Mouse (Mus musculus): ENCODE data around the gene Gramd4. TPM values are rescaled to one million over a fixed set of nuclear protein-coding genes. Genes with fewer than 3 reads are reported as not detected.
"Not testable (repeated sequence)": the region's sequence is repeated elsewhere in the genome, so short reads cannot be mapped to it uniquely, and the experiment has no call there.

Gramd4 gene
- polyA plus RNA-seq, 1 experiment: 25.1 TPM

DNA sequence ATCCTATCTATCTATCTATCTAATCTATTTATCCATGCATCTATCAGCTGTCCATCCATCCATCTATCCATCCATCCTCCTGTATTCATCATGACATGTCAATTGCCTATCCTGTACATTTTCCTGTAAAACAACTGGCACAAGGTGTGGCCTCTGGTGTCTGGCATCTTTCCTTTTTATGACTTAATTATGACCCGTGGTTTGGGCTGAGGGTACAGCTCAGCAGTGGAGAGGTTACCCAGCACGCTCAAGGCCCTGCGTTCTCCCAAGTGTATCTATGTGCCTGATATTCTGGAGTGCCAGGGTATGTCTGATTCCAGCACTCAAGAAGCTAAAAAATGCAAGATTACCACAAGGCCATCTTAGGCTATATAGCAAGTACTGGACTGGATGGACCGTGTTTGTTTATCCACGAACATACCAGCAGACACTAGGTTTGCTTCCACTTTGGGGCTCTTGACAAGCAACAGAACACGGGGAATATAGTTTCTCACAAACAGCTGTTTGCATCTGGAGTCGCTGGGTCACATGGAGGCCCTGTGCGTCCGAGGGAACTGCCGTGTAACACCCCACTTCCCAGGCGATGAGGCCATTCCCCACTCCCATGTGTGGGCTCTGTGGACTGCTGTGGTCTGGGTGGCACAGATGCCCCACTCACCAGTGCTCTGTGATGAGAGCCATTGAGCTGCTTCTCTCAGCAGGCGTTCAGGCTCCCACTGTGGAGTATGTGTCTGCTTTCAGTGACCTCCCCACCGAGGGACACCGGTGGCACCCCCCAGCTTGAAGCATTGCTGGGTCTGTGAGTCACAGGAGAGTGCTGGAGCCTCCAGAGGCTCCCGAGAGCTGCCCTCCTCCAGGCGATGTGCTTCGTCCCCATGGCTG lies 38.5 kb downstream of the Gramd4 start:
- WGBS: 69% methylated on average over 17 of the region's 17 CpGs
- peak overlapping the region; percentile 77 for H3K27ac ChIP-seq (ENCODE audit: insufficient read depth, low read depth, low read length)

DNA sequence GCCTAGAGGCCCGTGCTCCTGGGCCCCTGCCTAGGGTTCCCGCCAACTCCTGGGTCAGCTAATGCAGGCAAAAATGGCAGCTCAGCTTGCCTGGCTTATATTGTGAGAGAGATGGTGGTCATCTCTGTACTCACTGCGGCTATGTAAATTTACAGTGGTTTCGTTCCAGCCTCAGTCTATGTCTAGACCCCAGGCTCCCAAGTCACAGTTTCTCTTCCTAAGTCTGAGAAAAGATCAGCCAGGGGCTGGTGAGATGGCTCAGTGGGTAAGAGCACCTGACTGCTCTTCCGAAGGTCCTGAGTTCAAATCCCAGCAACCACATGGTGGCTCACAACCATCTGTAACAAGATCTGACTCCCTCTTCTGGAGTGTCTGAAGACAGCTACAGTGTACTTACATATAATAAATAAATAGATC lies 39.1 kb downstream of the Gramd4 start:
- Histone ChIP-seq H3K36me3 (ENCODE audit: control insufficient read depth, insufficient read depth, low read length) (peaks cover 14% of the 10 kb centered on the region), H3K4me1 (ENCODE audit: control insufficient read depth, insufficient read depth, insufficient read length, low read length) (peaks cover 35% of the 10 kb centered on the region), H3K27ac (ENCODE audit: insufficient read depth, low read depth, low read length) (peak overlapping the region; percentile 77)
- WGBS: 88% methylated on average over 5 of the region's 5 CpGs
- H3K4me3 ChIP-seq (ENCODE audit: low read depth, low read length); H3K27me3 ChIP-seq (ENCODE audit: control insufficient read depth, insufficient read depth, low read length): not testable (repeated sequence)

More for the DNA sequence above, 38.5 kb downstream of the Gramd4 start:
- H3K36me3 ChIP-seq (ENCODE audit: control insufficient read depth, insufficient read depth, low read length): 0 out of 2 replicates have a peak, but pooled peaks cover 11% of the 10 kb centered on the region
- no peak overlapping the region for H3K4me3 ChIP-seq (ENCODE audit: low read depth, low read length)
- no peak for TF ChIP-seq POLR2A (IDR thresholded peaks at IDR 0.05; ENCODE audit: low read depth, low read length)
- no peak for TF ChIP-seq CTCF (IDR thresholded peaks at IDR 0.05; ENCODE audit: extremely low read depth, insufficient read length, insufficient replicate concordance, low read depth, low read length)
- no peaks in the 10 kb centered on the region for H3K27me3 ChIP-seq (ENCODE audit: control insufficient read depth, insufficient read depth, low read length)
- H3K4me1 ChIP-seq (ENCODE audit: control insufficient read depth, insufficient read depth, insufficient read length, low read length): peaks cover 41% of the 10 kb centered on the region

DNA sequence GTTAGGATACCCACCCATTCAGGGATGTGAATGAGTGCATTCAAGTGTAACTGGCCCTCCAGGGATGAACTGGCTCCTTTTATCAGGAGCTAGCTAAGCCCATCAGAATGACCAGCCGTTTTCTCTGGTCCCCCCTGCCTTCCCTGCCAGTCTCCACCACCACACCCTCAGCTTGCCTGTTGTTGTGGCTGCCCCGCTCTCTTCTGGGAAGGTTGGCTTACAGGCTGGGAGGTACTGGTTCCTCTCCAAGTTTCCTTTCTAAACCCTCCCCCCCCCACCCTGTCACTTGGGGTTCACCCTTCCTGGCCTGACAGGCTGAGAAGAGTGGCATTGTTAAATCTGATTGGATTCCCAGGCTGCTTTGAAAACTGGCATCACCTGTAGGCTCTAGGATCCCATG lies 40.4 kb downstream of the Gramd4 start:
- Histone ChIP-seq H3K4me1 (ENCODE audit: control insufficient read depth, insufficient read depth, insufficient read length, low read length) (peaks cover 27% of the 10 kb centered on the region), H3K36me3 (ENCODE audit: control insufficient read depth, insufficient read depth, low read length) (peaks cover 17% of the 10 kb centered on the region), H3K27me3 (ENCODE audit: control insufficient read depth, insufficient read depth, low read length) (no peaks in the 10 kb centered on the region), H3K27ac (ENCODE audit: insufficient read depth, low read depth, low read length) (no peak overlapping the region), H3K4me3 (ENCODE audit: low read depth, low read length) (no peak overlapping the region)
- TF ChIP-seq CTCF (IDR thresholded peaks at IDR 0.05; ENCODE audit: extremely low read depth, insufficient read length, insufficient replicate concordance, low read depth, low read length): no peak
- TF ChIP-seq POLR2A (IDR thresholded peaks at IDR 0.05; ENCODE audit: low read depth, low read length): no peak
- 78% methylated on average over 2 of the region's 2 CpGs for WGBS

DNA sequence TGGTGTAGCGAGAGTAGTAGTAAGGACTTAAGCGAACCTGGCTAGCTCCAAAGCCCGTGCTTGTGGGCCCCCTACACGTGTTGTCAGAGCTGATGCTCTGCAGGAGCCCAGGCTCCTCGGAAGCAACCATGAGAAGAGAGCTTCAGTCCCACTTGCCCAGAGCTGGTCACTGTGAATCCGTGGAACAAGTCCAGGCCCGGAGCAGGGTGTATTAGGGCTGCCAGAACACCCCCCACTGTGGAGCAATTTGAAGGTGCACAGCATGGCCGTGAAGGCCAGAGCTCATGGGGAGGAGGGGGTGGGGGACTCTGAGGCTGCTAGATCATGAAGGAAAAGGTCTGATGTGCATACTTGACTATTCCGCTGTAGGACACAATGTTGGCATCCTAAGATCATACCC lies 44.1 kb downstream of the Gramd4 start:
- no peak overlapping the region for H3K4me3 ChIP-seq (ENCODE audit: low read depth, low read length)
- H3K4me1 ChIP-seq (ENCODE audit: control insufficient read depth, insufficient read depth, insufficient read length, low read length): no peaks in the 10 kb centered on the region; the same call in 1 of the 2 replicates
- H3K27ac ChIP-seq (ENCODE audit: insufficient read depth, low read depth, low read length): no peak overlapping the region
- WGBS: 88% methylated on average over 9 of the region's 9 CpGs
- H3K36me3 ChIP-seq (ENCODE audit: control insufficient read depth, insufficient read depth, low read length): peaks cover 22% of the 10 kb centered on the region
- H3K27me3 ChIP-seq (ENCODE audit: control insufficient read depth, insufficient read depth, low read length): no peaks in the 10 kb centered on the region
- no peak for TF ChIP-seq CTCF (IDR thresholded peaks at IDR 0.05; ENCODE audit: extremely low read depth, insufficient read length, insufficient replicate concordance, low read depth, low read length)
- TF ChIP-seq POLR2A (IDR thresholded peaks at IDR 0.05; ENCODE audit: low read depth, low read length): no peak

DNA sequence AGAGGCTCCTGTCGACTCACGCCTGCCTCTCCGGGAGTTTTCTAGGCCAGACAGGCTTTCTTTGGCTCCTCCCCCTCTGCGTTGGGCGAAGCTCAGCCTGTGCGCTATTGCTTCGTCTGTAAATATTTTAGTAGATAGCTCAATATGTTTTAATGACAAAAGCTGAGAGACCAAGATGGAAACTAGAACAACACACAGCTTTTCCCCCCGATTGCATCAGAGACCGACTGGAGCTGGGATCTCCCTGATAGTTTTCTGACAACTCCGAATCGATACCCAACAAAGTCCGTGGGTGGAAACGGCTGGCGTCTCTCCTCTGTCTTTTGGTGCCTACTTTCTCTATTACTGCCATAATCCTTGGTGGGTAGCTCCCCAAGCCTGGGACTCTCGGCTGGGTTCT lies 44.8 kb downstream of the Gramd4 start:
- no peak overlapping the region for H3K4me3 ChIP-seq (ENCODE audit: low read depth, low read length)
- H3K27ac ChIP-seq (ENCODE audit: insufficient read depth, low read depth, low read length): no peak overlapping the region
- TF ChIP-seq POLR2A (IDR thresholded peaks at IDR 0.05; ENCODE audit: low read depth, low read length) (no peak), CTCF (IDR thresholded peaks at IDR 0.05; ENCODE audit: extremely low read depth, insufficient read length, insufficient replicate concordance, low read depth, low read length) (no peak)
- no peaks in the 10 kb centered on the region for H3K27me3 ChIP-seq (ENCODE audit: control insufficient read depth, insufficient read depth, low read length)
- no peaks in the 10 kb centered on the region; the same call in 1 of the 2 replicates for H3K4me1 ChIP-seq (ENCODE audit: control insufficient read depth, insufficient read depth, insufficient read length, low read length)
- H3K36me3 ChIP-seq (ENCODE audit: control insufficient read depth, insufficient read depth, low read length): peaks cover 22% of the 10 kb centered on the region
- WGBS: 88% methylated on average over 15 of the region's 15 CpGs

DNA sequence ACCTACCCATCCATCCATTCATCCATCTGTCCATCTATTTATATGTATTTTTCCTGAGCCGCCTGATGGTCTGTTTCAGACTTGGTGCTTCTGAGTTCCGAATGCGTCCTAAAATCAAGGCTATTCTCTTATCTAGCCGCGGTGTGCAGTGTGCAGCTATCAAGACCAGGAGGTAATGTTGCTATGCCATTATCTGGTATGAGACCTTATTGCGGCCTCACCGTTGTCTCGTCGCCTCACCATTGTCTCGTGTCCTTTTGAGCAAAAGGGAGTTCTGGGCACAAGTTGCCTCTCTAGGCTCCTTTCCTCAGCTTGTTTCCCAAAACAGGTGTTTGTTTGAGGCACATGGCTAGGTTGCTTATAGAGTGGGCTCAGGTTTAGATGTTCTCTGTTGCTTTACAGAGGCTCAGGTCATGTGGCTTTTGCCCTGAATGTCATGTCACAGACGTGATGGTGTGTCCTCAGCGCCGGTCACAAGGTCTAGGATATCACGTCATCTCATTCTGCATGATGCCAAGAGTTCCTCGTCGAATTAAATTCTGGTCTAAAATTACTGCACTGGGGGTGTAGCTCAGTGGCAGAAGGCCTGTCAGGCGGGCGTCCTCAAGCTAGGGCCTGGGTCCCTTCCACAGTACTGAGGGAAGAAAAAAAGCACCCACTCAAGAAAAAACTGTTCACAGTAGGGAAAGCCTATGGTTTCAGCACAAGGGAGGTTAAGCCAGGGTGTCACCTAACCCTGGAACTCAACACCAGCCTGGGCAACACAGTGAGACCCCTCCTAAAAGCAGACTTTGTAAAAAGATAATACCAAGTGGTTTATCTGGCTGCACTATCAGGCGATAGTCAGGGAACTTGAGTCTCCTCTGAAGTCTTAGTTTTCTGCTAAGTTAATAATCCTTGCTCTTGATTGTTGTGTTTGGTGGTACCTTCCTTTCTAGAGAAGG lies 47.2 kb downstream of the Gramd4 start:
- TF ChIP-seq CTCF (IDR thresholded peaks at IDR 0.05; ENCODE audit: extremely low read depth, insufficient read length, insufficient replicate concordance, low read depth, low read length) (no peak), POLR2A (IDR thresholded peaks at IDR 0.05; ENCODE audit: low read depth, low read length) (no peak)
- Histone ChIP-seq H3K27ac (ENCODE audit: insufficient read depth, low read depth, low read length) (no peak overlapping the region), H3K4me3 (ENCODE audit: low read depth, low read length) (no peak overlapping the region), H3K27me3 (ENCODE audit: control insufficient read depth, insufficient read depth, low read length) (no peaks in the 10 kb centered on the region), H3K36me3 (ENCODE audit: control insufficient read depth, insufficient read depth, low read length) (peaks cover 22% of the 10 kb centered on the region), H3K4me1 (ENCODE audit: control insufficient read depth, insufficient read depth, insufficient read length, low read length) (no peaks in the 10 kb centered on the region; the same call in 1 of the 2 replicates)
- 93% methylated on average over 19 of the region's 19 CpGs for WGBS

DNA sequence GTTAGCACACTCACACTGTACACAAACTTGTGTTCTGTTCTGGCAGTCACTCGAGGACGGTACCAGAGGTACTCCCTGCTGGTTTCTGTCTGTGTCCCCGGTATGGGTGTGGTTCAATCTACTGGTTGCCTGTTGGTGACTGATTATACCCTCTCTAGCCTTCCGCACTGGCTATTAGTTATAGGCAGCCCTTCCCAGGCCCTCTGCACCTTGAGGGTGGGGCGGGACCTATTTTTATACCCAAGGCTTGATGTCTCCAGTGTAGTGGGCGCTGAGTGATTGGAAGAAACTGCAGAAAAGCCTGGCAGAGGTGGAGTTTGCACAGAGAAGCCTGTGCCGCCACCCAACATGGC lies 47.8 kb downstream of the Gramd4 start:
- Histone ChIP-seq H3K27me3 (ENCODE audit: control insufficient read depth, insufficient read depth, low read length) (no peaks in the 10 kb centered on the region), H3K27ac (ENCODE audit: insufficient read depth, low read depth, low read length) (no peak overlapping the region), H3K36me3 (ENCODE audit: control insufficient read depth, insufficient read depth, low read length) (peaks cover 22% of the 10 kb centered on the region), H3K4me1 (ENCODE audit: control insufficient read depth, insufficient read depth, insufficient read length, low read length) (no peaks in the 10 kb centered on the region; the same call in 1 of the 2 replicates), H3K4me3 (ENCODE audit: low read depth, low read length) (no peak overlapping the region)
- TF ChIP-seq POLR2A (IDR thresholded peaks at IDR 0.05; ENCODE audit: low read depth, low read length) (no peak), CTCF (IDR thresholded peaks at IDR 0.05; ENCODE audit: extremely low read depth, insufficient read length, insufficient replicate concordance, low read depth, low read length) (no peak)
- 73% methylated on average over 7 of the region's 7 CpGs for WGBS

All from small intestine, adult 2 months (tissue).